Mouse (Mus musculus) spleen, postnatal 36 days (tissue): Measurements from ENCODE around the gene Fscn2.
"Not testable (repeated sequence)": the region's sequence is repeated elsewhere in the genome, so short reads cannot be mapped to it uniquely, and the experiment has no call there.

ENCODE experiments used
- DNase-seq, 2 experiments: peaks; one replicate each; pipeline ENCODE4 v3.0.0; 2022; ENCODE audit warnings: low spot score in 2 of 2, mixed read lengths in 1 of 2

Fscn2 gene

GRCm38 (mm10) chr11:120399319-120399718 is 38.0 kb downstream of the Fscn2 start:
- DNase-seq: no peak

- no peak for DNase-seq
Measured at GRCm38 (mm10) chr11:120404814-120405213, 43.5 kb downstream of the Fscn2 start.

GRCm38 (mm10) chr11:120405867-120406266 is 44.5 kb downstream of the Fscn2 start:
- peak; percentile 13 to 15 for DNase-seq

- no peak for DNase-seq
Measured at GRCm38 (mm10) chr11:120406445-120406844, 45.1 kb downstream of the Fscn2 start.

- DNase-seq: not testable (repeated sequence)
Measured at GRCm38 (mm10) chr11:120413621-120414020, 52.3 kb downstream of the Fscn2 start.
